Mouse (Mus musculus) stomach, postnatal 0 days (tissue): Measurements from ENCODE around the gene Actg1.

Experiments
- CTCF ChIP-seq: IDR thresholded peaks from 2 replicates; pipeline ENCODE4 v1.5.1; 2016; ENCODE audit warnings: antibody characterized with exemption, low read depth, mild to moderate bottlenecking, moderate library complexity
- EP300 ChIP-seq: optimal IDR thresholded peaks from 2 replicates; pipeline ENCODE3; 2016; ENCODE audit warnings: antibody characterized with exemption

- TF ChIP-seq CTCF (0 out of 2 replicates have a peak, but pooled peaks have one; percentile 1), EP300 (no peak)
Observed at GRCm38 (mm10) chr11:120373820-120374586, 25.7 kb upstream of the Actg1 start.
